Mouse (Mus musculus) thymus, postnatal 4 days (tissue): ENCODE results near the gene Mylip.

Experiments used
- DNase-seq: peaks from one replicate; pipeline ENCODE4 v3.0.0; 2021

The Mylip gene

GRCm38 (mm10) chr13:45389448-45390311 is at the start of gene Mylip:
TSS of gene Mylip (plus strand) at chr13:45389742.
- DNase-seq: peak; percentile 100

- DNase-seq: no peak
Observed at GRCm38 (mm10) chr13:45341991-45342390, 47.6 kb upstream of the Mylip start.

GRCm38 (mm10) chr13:45343541-45343940 is 46.0 kb upstream of the Mylip start:
- DNase-seq: no peak

GRCm38 (mm10) chr13:45343966-45344365 is 45.6 kb upstream of the Mylip start:
- DNase-seq: no peak

- no peak for DNase-seq
Observed at GRCm38 (mm10) chr13:45345471-45346159, 43.9 kb upstream of the Mylip start.

- DNase-seq: no peak
Observed at GRCm38 (mm10) chr13:45351483-45351882, 38.1 kb upstream of the Mylip start.

- DNase-seq: no peak
Observed at GRCm38 (mm10) chr13:45354824-45355223, 34.7 kb upstream of the Mylip start.

- no peak for DNase-seq
Observed at GRCm38 (mm10) chr13:45358208-45358607, 31.3 kb upstream of the Mylip start.

GRCm38 (mm10) chr13:45358676-45359323 is 30.7 kb upstream of the Mylip start:
- DNase-seq: no peak

GRCm38 (mm10) chr13:45365788-45366187 is 23.8 kb upstream of the Mylip start:
- no peak for DNase-seq

- DNase-seq: no peak
Observed at GRCm38 (mm10) chr13:45371673-45372072, 17.9 kb upstream of the Mylip start.

GRCm38 (mm10) chr13:45372456-45372855 is 17.1 kb upstream of the Mylip start:
- DNase-seq: no peak

GRCm38 (mm10) chr13:45374846-45375245 is 14.7 kb upstream of the Mylip start:
- no peak for DNase-seq

GRCm38 (mm10) chr13:45382208-45382607 is 7.3 kb upstream of the Mylip start:
- no peak for DNase-seq

GRCm38 (mm10) chr13:45384636-45385035 is 4.9 kb upstream of the Mylip start:
- DNase-seq: no peak

GRCm38 (mm10) chr13:45385521-45385920 is 4.0 kb upstream of the Mylip start:
- no peak for DNase-seq

GRCm38 (mm10) chr13:45386253-45386652 is 3.3 kb upstream of the Mylip start:
- DNase-seq: no peak

GRCm38 (mm10) chr13:45387231-45387630 is 2.3 kb upstream of the Mylip start:
- DNase-seq: no peak

- DNase-seq: no peak
Observed at GRCm38 (mm10) chr13:45388254-45388805, 1.2 kb upstream of the Mylip start.

GRCm38 (mm10) chr13:45388889-45389288 is 653 bp upstream of the Mylip start:
- DNase-seq: no peak

GRCm38 (mm10) chr13:45390312-45390961 is 895 bp downstream of the Mylip start:
- DNase-seq: peak; percentile 72

- DNase-seq: peak; percentile 73
Observed at GRCm38 (mm10) chr13:45390962-45391853, 1.7 kb downstream of the Mylip start.
